Mouse (Mus musculus): ENCODE results near the gene Apom.

Apom gene

GRCm38 (mm10) chr17:35094475-35095365 lies 37.1 kb downstream of the Apom start:
- no peak for DNase-seq

GRCm38 (mm10) chr17:35092403-35093198 lies 39.2 kb downstream of the Apom start:
- no peak for DNase-seq

GRCm38 (mm10) chr17:35090166-35090932 lies 41.5 kb downstream of the Apom start:
- DNase-seq, result peak; percentile 97

GRCm38 (mm10) chr17:35088825-35089644 lies 42.8 kb downstream of the Apom start, which contains the start of gene Abhd16a:
TSS of gene Abhd16a (plus strand) at chr17:35089263.
- DNase-seq, result peak; percentile 96

GRCm38 (mm10) chr17:35088151-35088550 lies 43.7 kb downstream of the Apom start:
- DNase-seq, result no peak

- no peak for DNase-seq
Measured at GRCm38 (mm10) chr17:35085208-35085865, 46.5 kb downstream of the Apom start, which contains the start of gene Ly6g6f. TSS of gene Ly6g6f (minus strand) at chr17:35085610.

- DNase-seq, result no peak
Measured at GRCm38 (mm10) chr17:35083929-35084497, 47.8 kb downstream of the Apom start.

GRCm38 (mm10) chr17:35082841-35083576 lies 48.8 kb downstream of the Apom start:
- DNase-seq, result peak; percentile 89

GRCm38 (mm10) chr17:35080710-35081109 lies 51.1 kb downstream of the Apom start:
- no peak for DNase-seq

- DNase-seq, result no peak
Measured at GRCm38 (mm10) chr17:35080248-35080647, 51.6 kb downstream of the Apom start.

GRCm38 (mm10) chr17:35079778-35080177 lies 52.1 kb downstream of the Apom start:
- DNase-seq, result no peak

Data from cerebellum, adult 9-11 months (tissue).